Mouse (Mus musculus): ENCODE measurements around the gene Npcd. TPM values are rescaled to one million over a fixed set of nuclear protein-coding genes. Genes with fewer than 3 reads are reported as not detected.

Npcd gene
- polyA plus RNA-seq (2016; fragmentation: Nextera tagmentation; extraction: Ambion mirVana) = not detected in 2 replicates

DNA sequence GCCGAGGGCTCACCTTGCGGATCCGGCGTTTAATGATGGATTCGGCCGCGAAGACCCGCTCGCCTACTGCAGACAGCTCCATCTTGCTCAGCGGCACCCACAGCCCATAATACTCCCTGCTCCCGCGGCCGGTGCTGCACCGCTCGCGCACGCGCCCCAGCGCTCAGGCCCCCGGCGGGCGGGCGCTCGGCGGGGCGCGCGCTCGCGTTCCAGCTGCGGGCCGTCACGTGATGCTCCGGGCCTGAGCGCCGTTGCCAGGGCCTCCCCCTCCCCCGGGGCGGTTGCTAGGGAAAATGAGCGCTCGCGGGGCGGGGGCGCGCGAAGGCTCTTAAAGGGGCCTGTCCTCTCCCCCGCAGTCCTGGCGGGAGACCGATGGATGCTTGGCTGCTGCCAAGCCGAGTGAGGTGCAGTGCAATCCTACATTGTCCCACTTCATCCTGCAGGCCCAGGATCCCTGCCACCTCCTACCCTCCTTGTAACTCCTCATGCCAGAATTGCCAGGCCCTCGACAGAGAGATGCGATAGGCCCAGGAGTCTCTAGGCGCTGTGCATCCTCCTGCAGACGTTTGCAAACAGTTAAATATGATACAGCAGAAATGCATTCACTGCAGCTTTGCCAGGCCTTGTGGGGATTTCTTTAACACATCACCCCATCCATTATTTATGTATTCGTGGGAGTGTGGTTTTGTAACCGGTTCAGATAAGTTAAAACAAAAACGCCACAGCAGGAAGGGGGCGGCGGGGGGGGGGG is at the start of gene Npcd, which contains the start of gene Cbx6:
Gene Npcd (minus strand): TSS at position 108 of the 751 bp plus-strand sequence.
Gene Cbx6 (minus strand): TSS at position 559 of the 751 bp plus-strand sequence.
- peak within 1 kb of the TSS; percentile 98 for H3K4me2 ChIP-seq
- H3K9me3 ChIP-seq = no peaks in the 10 kb centered on the region
- H3K27ac ChIP-seq = peak within 1 kb of the TSS; percentile 93
- H3K27me3 ChIP-seq = no peaks in the 10 kb centered on the region
- peaks cover 7% of the 10 kb centered on the region; the same call in 1 of the 2 replicates for H3K36me3 ChIP-seq
- H3K4me3 ChIP-seq (replicated peaks) = peak within 1 kb of the TSS; percentile 77
- H3K4me1 ChIP-seq (replicated peaks) = peaks cover 41% of the 10 kb centered on the region
- 1% methylated on average over 58 of the region's 58 CpGs for WGBS
- ATAC-seq (ENCODE audit: insufficient number of reproducible peaks, insufficient read depth, low FRiP score, low TSS enrichment, low read depth) = peak; percentile 86
- H3K9ac ChIP-seq (replicated peaks) = peak within 1 kb of the TSS; percentile 89

DNA sequence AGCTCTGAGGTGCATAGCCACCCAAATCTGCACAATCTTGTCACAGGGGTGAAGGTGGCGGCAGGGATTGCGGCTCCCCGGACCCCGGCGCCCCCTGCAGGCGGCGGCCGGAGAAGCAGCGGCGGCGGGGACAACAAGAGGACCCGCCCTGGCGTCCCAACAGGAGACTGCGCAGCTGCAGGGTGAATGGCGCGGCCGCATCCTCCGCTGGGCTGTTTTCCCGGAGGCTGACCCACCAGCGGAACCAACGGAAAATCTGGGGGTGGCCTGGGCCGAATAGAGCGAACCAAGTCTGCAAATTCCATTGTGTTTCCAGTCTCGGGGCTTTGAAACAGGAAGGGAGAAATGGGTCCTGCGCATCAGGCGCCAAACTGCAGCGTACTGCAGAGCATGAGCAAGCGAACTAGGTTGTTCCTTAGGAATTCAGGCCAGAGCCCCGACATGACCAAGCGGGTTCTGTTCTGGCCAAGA is 49.4 kb upstream of the Npcd start:
- Histone ChIP-seq H3K4me2 (peak overlapping the region; percentile 58), H3K27ac (peak overlapping the region; percentile 81), H3K4me3 (replicated peaks) (peak overlapping the region; percentile 49), H3K4me1 (replicated peaks) (peaks cover 8% of the 10 kb centered on the region; the same call in 1 of the 2 replicates), H3K9me3 (no peaks in the 10 kb centered on the region), H3K27me3 (peaks cover 5% of the 10 kb centered on the region; the same call in 1 of the 2 replicates), H3K9ac (replicated peaks) (peak overlapping the region; percentile 61), H3K36me3 (no peaks in the 10 kb centered on the region)
- under 1% methylated on average over 30 of the region's 30 CpGs for WGBS
- peak; percentile 82 for ATAC-seq (ENCODE audit: insufficient number of reproducible peaks, insufficient read depth, low FRiP score, low TSS enrichment, low read depth)

DNA sequence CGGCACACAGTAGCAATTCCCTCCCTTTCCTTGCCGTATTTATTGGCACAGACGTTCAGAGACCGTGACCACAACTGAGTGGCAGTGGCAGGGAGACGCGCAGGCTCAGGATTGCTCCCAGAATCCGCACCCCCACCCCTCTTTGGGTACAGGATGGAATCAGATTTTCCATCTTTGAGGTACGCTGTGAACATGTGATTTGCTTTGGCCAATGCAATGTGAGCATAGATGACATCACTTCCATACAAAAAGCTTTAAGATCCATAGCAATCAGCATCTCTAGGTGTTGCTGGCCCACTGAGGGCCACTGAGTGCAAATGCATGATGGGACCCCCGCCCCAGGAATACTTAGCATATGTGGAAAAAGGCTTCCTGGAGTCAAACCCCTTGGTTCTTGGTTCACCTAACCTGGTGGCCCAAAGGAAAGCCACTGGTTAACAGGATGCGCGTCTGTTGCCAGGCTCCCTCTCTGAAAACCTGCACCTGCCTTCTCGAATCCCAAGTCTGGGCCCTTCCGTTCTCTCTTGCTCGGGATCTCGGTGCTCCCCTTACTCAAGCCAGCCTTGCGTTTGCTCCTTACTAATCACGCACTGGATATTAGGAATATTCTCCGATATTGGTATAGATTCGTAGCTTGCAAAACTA is 48.7 kb upstream of the Npcd start:
- WGBS = 26% methylated on average over 19 of the region's 19 CpGs
- H3K27me3 ChIP-seq = peaks cover 5% of the 10 kb centered on the region; the same call in 1 of the 2 replicates
- no peaks in the 10 kb centered on the region for H3K36me3 ChIP-seq
- H3K9me3 ChIP-seq = no peaks in the 10 kb centered on the region
- H3K27ac ChIP-seq = no peak overlapping the region
- ATAC-seq (ENCODE audit: insufficient number of reproducible peaks, insufficient read depth, low FRiP score, low TSS enrichment, low read depth) = no peak
- peak overlapping the region; percentile 58 for H3K4me2 ChIP-seq
- H3K9ac ChIP-seq (replicated peaks) = peak overlapping the region; percentile 52
- peaks cover 8% of the 10 kb centered on the region; the same call in 1 of the 2 replicates for H3K4me1 ChIP-seq (replicated peaks)
- H3K4me3 ChIP-seq (replicated peaks) = peak overlapping the region; percentile 49

DNA sequence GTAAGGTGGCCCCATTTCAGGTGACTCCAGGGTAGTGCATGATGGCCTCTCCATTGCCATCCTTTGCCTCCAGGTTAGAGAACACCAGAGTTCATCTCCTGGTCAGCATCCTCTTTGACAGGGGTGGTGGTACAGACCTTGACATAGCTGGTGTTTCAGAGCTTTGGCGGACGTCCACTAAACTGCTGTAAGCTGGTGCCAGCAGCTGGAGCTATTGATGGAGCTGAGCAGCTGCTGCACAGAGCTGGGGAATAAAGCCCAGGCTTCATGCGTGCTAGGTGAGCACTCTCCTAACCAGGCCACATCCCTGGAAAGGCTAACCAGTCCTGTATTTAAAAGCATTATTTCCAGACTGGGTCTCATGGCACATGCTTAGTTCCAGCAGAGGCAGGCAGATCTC is 46.4 kb upstream of the Npcd start:
- Histone ChIP-seq H3K9ac (replicated peaks) (no peak overlapping the region), H3K27ac (no peak overlapping the region)
- no peak for ATAC-seq (ENCODE audit: insufficient number of reproducible peaks, insufficient read depth, low FRiP score, low TSS enrichment, low read depth)

DNA sequence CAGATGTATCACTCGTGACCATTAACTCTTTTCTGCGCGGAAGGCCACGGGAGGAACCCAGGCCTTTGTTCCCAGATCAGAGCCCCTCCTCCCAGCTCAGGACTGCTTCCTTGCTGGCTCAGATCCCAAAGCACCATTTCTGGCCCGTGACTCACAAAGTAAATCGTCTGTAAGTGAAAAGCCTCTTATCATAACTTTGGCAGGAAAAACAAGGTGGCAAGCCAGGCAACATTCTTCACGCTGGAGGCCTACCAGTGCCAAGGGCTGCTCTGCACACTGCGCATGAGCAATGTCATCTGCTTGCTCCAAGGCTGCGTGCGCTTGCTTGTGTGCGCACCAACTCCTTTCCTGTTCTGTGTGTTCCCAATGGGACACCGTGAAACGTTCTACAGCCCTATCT is 45.3 kb upstream of the Npcd start:
- Histone ChIP-seq H3K27me3 (peaks cover 5% of the 10 kb centered on the region; the same call in 1 of the 2 replicates), H3K4me3 (replicated peaks) (no peak overlapping the region), H3K36me3 (no peaks in the 10 kb centered on the region), H3K4me1 (replicated peaks) (peaks cover 8% of the 10 kb centered on the region; the same call in 1 of the 2 replicates), H3K9ac (replicated peaks) (no peak overlapping the region), H3K9me3 (no peaks in the 10 kb centered on the region), H3K27ac (no peak overlapping the region), H3K4me2 (no peak overlapping the region)
- WGBS = 58% methylated on average over 13 of the region's 13 CpGs
- no peak for ATAC-seq (ENCODE audit: insufficient number of reproducible peaks, insufficient read depth, low FRiP score, low TSS enrichment, low read depth)

More for the DNA sequence above, 46.4 kb upstream of the Npcd start:
- Histone ChIP-seq H3K9me3 (no peaks in the 10 kb centered on the region), H3K4me1 (replicated peaks) (peaks cover 8% of the 10 kb centered on the region; the same call in 1 of the 2 replicates), H3K4me3 (replicated peaks) (no peak overlapping the region), H3K4me2 (no peak overlapping the region), H3K36me3 (no peaks in the 10 kb centered on the region), H3K27me3 (peaks cover 5% of the 10 kb centered on the region; the same call in 1 of the 2 replicates)
- 89% methylated on average over 3 of the region's 3 CpGs for WGBS

DNA sequence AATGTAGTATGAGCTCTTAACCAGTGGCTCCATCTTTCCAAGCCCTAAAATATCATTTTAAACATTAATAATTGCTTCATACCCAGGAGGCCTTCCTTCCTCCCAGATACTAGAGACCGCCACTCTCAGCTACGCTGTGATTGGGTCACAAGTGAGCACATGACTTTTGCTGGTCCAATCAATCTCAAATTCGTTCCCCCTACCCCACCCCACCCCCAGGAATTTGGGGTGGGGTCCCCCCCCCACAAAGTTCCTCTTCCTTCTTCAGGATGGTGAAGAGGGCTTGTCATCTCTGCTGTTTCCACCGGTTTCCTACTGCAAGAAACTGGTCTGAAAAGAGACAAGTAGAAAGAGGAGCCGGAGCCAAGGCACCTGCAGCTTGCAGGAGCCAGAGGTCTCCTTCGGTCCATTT is 44.7 kb upstream of the Npcd start:
- Histone ChIP-seq H3K9ac (replicated peaks) (no peak overlapping the region), H3K9me3 (no peaks in the 10 kb centered on the region), H3K27me3 (peaks cover 5% of the 10 kb centered on the region; the same call in 1 of the 2 replicates), H3K4me3 (replicated peaks) (no peak overlapping the region), H3K4me1 (replicated peaks) (peaks cover 8% of the 10 kb centered on the region; the same call in 1 of the 2 replicates), H3K27ac (no peak overlapping the region), H3K36me3 (no peaks in the 10 kb centered on the region), H3K4me2 (no peak overlapping the region)
- WGBS = 65% methylated on average over 6 of the region's 6 CpGs
- no peak for ATAC-seq (ENCODE audit: insufficient number of reproducible peaks, insufficient read depth, low FRiP score, low TSS enrichment, low read depth)

DNA sequence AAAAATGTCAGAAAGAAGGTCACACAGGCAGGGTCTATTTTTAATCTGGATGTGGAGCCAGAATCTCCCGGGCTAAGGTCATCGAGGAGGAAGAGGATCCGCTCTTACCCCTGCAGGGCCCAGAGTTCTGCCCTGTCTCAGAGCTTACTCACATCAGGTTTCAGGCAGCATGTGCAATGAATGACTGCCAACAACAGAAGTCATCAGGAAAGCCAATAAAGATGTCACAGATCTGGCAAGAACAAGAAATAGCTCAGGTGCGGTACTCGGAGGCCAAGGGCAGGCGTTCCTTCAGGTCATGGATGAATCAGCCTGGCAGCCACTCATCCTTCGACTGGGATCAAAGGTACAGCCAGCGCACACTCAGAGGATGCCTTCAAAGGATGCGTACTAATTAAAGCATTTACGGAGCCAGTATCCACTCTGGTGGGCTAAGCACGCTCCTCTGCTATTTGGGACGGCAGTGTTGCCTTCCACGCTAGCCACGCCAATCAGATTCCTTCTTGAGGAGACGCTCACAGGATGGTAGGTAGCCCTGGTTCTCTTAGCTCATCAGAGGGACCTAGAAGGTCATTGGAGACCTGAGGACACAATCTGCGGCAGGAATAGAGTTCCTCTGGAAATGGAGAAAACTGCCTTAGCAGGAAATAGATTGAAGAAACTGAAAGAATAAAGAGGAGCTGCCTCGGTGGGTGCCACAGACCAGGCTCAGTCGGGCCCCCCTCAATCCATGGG is 41.4 kb upstream of the Npcd start:
- Histone ChIP-seq H3K27ac (no peak overlapping the region), H3K27me3 (0 out of 2 replicates have a peak, but pooled peaks cover 4% of the 10 kb centered on the region), H3K4me2 (no peak overlapping the region), H3K9ac (replicated peaks) (no peak overlapping the region), H3K4me1 (replicated peaks) (peaks cover 8% of the 10 kb centered on the region; the same call in 1 of the 2 replicates), H3K9me3 (no peaks in the 10 kb centered on the region), H3K4me3 (replicated peaks) (no peak overlapping the region), H3K36me3 (no peaks in the 10 kb centered on the region)
- ATAC-seq (ENCODE audit: insufficient number of reproducible peaks, insufficient read depth, low FRiP score, low TSS enrichment, low read depth) = no peak
- 78% methylated on average over 18 of the region's 18 CpGs for WGBS

DNA sequence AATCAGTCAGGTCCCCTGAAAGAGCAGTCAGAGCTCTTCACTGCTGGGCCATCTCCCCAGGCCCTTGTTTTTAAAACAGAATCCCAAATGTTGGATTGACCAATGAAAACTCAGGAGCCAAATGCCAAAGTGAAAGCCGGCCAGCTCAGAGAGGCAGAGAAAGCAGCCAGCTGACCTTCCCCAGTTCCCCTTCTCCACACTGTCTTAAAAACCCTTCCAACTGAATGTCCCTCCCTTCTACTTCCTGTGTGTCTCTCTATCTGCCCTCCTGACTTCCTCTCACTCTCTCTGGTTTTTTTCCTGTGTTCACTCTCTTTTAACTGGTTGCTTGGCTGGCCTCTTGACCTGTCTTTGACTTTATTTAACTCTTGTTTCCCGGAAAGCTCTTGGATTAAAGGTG is 40.0 kb upstream of the Npcd start:
- Histone ChIP-seq H3K4me2 (no peak overlapping the region), H3K27ac (no peak overlapping the region), H3K9ac (replicated peaks) (no peak overlapping the region), H3K9me3 (0 out of 2 replicates have a peak, but pooled peaks cover 4% of the 10 kb centered on the region), H3K4me3 (replicated peaks) (no peak overlapping the region), H3K4me1 (replicated peaks) (peaks cover 2% of the 10 kb centered on the region; the same call in 1 of the 2 replicates), H3K27me3 (no peaks in the 10 kb centered on the region), H3K36me3 (no peaks in the 10 kb centered on the region)
- WGBS = 74% methylated on average over 2 of the region's 2 CpGs
- no peak for ATAC-seq (ENCODE audit: insufficient number of reproducible peaks, insufficient read depth, low FRiP score, low TSS enrichment, low read depth)

DNA sequence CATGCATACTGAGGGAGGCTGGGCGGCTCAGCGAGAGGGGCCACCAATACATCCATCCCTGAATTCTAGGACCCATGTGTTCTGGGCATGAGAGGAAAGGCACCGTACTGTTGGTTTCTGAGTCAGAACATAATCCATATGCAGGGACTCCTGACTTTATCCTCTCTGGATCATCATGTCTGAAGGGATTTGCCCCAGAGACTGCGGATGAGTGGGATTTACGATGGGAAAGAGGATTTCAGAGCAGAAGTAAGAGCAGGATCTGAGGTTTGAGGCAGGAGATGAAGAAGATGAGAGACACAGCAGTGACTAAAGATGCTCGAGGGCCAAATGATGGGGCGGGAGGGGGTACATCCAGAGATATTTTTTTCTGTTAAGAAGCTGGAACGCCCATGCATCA is 39.5 kb upstream of the Npcd start:
- WGBS = 90% methylated on average over 8 of the region's 8 CpGs
- H3K4me2 ChIP-seq = no peak overlapping the region

DNA sequence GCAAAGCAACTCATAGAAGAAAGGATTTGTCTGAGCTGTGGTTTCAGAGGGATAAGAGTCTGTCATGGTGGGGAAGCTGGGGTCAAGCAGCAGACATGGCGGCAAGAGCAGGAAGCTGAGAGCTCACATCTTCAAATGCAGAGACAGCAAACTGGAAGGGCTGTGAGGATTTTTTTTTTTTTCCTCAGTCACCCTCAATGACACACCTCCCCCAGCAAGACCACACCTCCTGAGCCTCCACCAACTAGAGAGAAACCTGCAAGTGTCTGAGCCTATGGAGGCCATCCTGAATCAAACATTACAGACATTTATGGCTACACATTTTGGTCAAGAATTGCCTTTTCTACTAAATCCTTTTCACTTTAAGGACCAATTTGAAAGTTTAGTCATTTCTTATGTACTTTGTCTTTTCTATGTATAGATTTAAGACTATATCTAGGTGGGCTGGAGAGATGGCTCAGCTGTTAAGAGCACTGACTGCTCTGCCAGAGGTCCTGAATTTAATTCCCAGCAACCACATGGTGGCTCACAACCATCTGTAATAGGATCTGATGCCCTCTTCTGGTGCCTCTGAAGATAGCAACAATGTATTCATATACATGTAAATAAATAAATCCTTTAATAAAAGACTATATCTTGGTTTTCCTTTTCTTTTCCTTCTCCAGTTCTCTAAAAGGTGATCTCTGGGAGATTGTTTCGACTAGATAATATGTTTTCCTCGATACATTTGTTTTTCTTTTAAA is 33.4 kb upstream of the Npcd start:
- 79% methylated on average over 3 of the region's 3 CpGs for WGBS
- Histone ChIP-seq H3K27me3 (no peaks in the 10 kb centered on the region), H3K36me3 (no peaks in the 10 kb centered on the region), H3K9ac (replicated peaks) (no peak overlapping the region), H3K4me3 (replicated peaks) (no peak overlapping the region), H3K4me1 (replicated peaks) (no peaks in the 10 kb centered on the region), H3K27ac (no peak overlapping the region), H3K9me3 (0 out of 2 replicates have a peak, but pooled peaks cover 4% of the 10 kb centered on the region), H3K4me2 (no peak overlapping the region)
- ATAC-seq (ENCODE audit: insufficient number of reproducible peaks, insufficient read depth, low FRiP score, low TSS enrichment, low read depth) = no peak

More for the DNA sequence above, 39.5 kb upstream of the Npcd start:
- no peak for ATAC-seq (ENCODE audit: insufficient number of reproducible peaks, insufficient read depth, low FRiP score, low TSS enrichment, low read depth)
- H3K27ac ChIP-seq = no peak overlapping the region
- H3K36me3 ChIP-seq = no peaks in the 10 kb centered on the region
- H3K27me3 ChIP-seq = no peaks in the 10 kb centered on the region
- H3K9ac ChIP-seq (replicated peaks) = no peak overlapping the region
- 0 out of 2 replicates have a peak, but pooled peaks cover 4% of the 10 kb centered on the region for H3K9me3 ChIP-seq
- no peak overlapping the region for H3K4me3 ChIP-seq (replicated peaks)
- no peaks in the 10 kb centered on the region for H3K4me1 ChIP-seq (replicated peaks)
